Mouse (Mus musculus) adrenal gland, postnatal 14 days (tissue): ENCODE data around the gene Elovl3. TPM values are rescaled to one million over a fixed set of nuclear protein-coding genes. Genes with fewer than 3 reads are reported as not detected.

Experiments used
- total RNA-seq: library from RNA; stranded (reverse); gene quantifications from 2 replicates; pipeline ENCODE4 v1.2.3, GENCODE M21; 2021

Gene Elovl3
- total RNA-seq, 1 experiment from 2014 or later = 8.7 TPM

Other genes starting within 250 kb of the Elovl3 start
- gene Armh3, start 133.4 kb upstream of the Elovl3 start, total RNA-seq = 15.3 and 17.0 TPM in 2 replicates
- 10.7 and 11.3 TPM in 2 replicates for gene Hps6, start 128.4 kb upstream of the Elovl3 start, total RNA-seq
- gene Pprc1, start 87.0 kb upstream of the Elovl3 start, total RNA-seq = 32.9 and 33.8 TPM in 2 replicates
- 63.1 and 82.7 TPM in 2 replicates for gene Ldb1, start 86.7 kb upstream of the Elovl3 start, total RNA-seq
- gene Nolc1, start 56.0 kb upstream of the Elovl3 start, total RNA-seq = 59.2 and 62.9 TPM in 2 replicates
- gene Pitx3, start 16.4 kb downstream of the Elovl3 start, total RNA-seq = 0.26 TPM in 1 of 2 replicates, not detected in the other
- gene Gbf1, start 20.6 kb downstream of the Elovl3 start, total RNA-seq = 62.8 and 74.8 TPM in 2 replicates
- 28.3 and 34.1 TPM in 2 replicates for gene Nfkb2, start 172.4 kb downstream of the Elovl3 start, total RNA-seq
- gene Psd, start 195.3 kb downstream of the Elovl3 start, total RNA-seq = 6.0 and 9.3 TPM in 2 replicates
- gene Fbxl15, start 196.3 kb downstream of the Elovl3 start, total RNA-seq = 8.2 and 8.7 TPM in 2 replicates
- 71.8 and 77.5 TPM in 2 replicates for gene Cuedc2, start 206.8 kb downstream of the Elovl3 start, total RNA-seq
- gene Mfsd13a, start 209.2 kb downstream of the Elovl3 start, total RNA-seq = 5.1 and 5.4 TPM in 2 replicates
- gene 2310034G01Rik, start 218.4 kb downstream of the Elovl3 start, total RNA-seq = 0.38 and 0.74 TPM in 2 replicates